Mouse (Mus musculus) megakaryocyte, embryonic 14.5 days (primary cell): ENCODE measurements around the gene Etv6. TPM values are rescaled to one million over a fixed set of nuclear protein-coding genes. Genes with fewer than 3 reads are reported as not detected.
A peak's percentile ranks its signal among the peaks of the same experiment; 100 is the strongest.

ENCODE experiments used
- H3K27me3 ChIP-seq: replicated peaks from 2 replicates; pipeline ENCODE3; 2012; ENCODE audit warnings: inconsistent platforms
- H3K36me3 ChIP-seq: replicated peaks from 2 replicates; pipeline ENCODE3; 2012; ENCODE audit warnings: low read length, inconsistent platforms, mixed read lengths
- H3K4me1 ChIP-seq: 2 replicates; pipeline ENCODE4 v1.6.1; 2012; ENCODE audit warnings: inconsistent platforms
- H3K4me3 ChIP-seq: replicated peaks from 2 replicates; pipeline ENCODE3; 2012; ENCODE audit warnings: moderate library complexity, mild to moderate bottlenecking, inconsistent platforms
- H3K9me3 ChIP-seq: 2 replicates; pipeline ENCODE4 v1.6.1; 2012; ENCODE audit warnings: inconsistent platforms
- FLI1 ChIP-seq: IDR thresholded peaks from 2 replicates; pipeline ENCODE4 v1.6.1; 2012; ENCODE audit warnings: low read length, inconsistent platforms, mixed read lengths
- GATA1 ChIP-seq: IDR thresholded peaks from 3 replicates; pipeline ENCODE4 v1.6.1; 2012; ENCODE audit warnings: mixed read lengths, low read length, inconsistent platforms, borderline replicate concordance
- polyA plus RNA-seq: library from polyadenylated mRNA; stranded (reverse); fragments of >175 nt; gene quantifications from 2 replicates; pipeline ENCODE4 v1.2.3, GENCODE M21; 2012; ENCODE audit warnings: low replicate concordance; ENCODE audit not compliant: insufficient read depth

Etv6 gene
- polyA plus RNA-seq, 1 experiment = 152 TPM

GRCm38 (mm10) chr6:134115219-134115968 lies 79.9 kb downstream of the Etv6 start:
- no peak for TF ChIP-seq FLI1
- TF ChIP-seq GATA1 = no peak
- no peaks in the 10 kb centered on the region for H3K27me3 ChIP-seq
- H3K4me1 ChIP-seq = peaks cover 93% of the 10 kb centered on the region
- peak overlapping the region; percentile 48 for H3K4me3 ChIP-seq
- no peaks in the 10 kb centered on the region for H3K9me3 ChIP-seq
- H3K36me3 ChIP-seq = peaks cover 90% of the 10 kb centered on the region

GRCm38 (mm10) chr6:134117380-134117938 lies 82.0 kb downstream of the Etv6 start:
- Histone ChIP-seq H3K36me3 (peaks cover 86% of the 10 kb centered on the region), H3K4me3 (no peak overlapping the region), H3K27me3 (no peaks in the 10 kb centered on the region), H3K4me1 (peaks cover 94% of the 10 kb centered on the region), H3K9me3 (no peaks in the 10 kb centered on the region)
- no peak for TF ChIP-seq GATA1
- no peak for TF ChIP-seq FLI1

GRCm38 (mm10) chr6:134118506-134118905 lies 83.0 kb downstream of the Etv6 start:
- Histone ChIP-seq H3K4me1 (peaks cover 89% of the 10 kb centered on the region), H3K27me3 (no peaks in the 10 kb centered on the region), H3K9me3 (no peaks in the 10 kb centered on the region), H3K4me3 (no peak overlapping the region), H3K36me3 (peaks cover 84% of the 10 kb centered on the region)
- TF ChIP-seq FLI1 (no peak), GATA1 (no peak)

- H3K4me1 ChIP-seq = peaks cover 89% of the 10 kb centered on the region
- no peak overlapping the region for H3K4me3 ChIP-seq
- no peaks in the 10 kb centered on the region for H3K9me3 ChIP-seq
- no peaks in the 10 kb centered on the region for H3K27me3 ChIP-seq
- H3K36me3 ChIP-seq = peaks cover 86% of the 10 kb centered on the region
- TF ChIP-seq FLI1 (no peak), GATA1 (no peak)
Measured at GRCm38 (mm10) chr6:134119136-134119535, 83.6 kb downstream of the Etv6 start.

- TF ChIP-seq FLI1 (no peak), GATA1 (no peak)
- Histone ChIP-seq H3K4me3 (no peak overlapping the region), H3K9me3 (no peaks in the 10 kb centered on the region), H3K36me3 (peaks cover 86% of the 10 kb centered on the region), H3K27me3 (no peaks in the 10 kb centered on the region), H3K4me1 (peaks cover 89% of the 10 kb centered on the region)
Measured at GRCm38 (mm10) chr6:134120227-134120626, 84.7 kb downstream of the Etv6 start.

- H3K27me3 ChIP-seq = no peaks in the 10 kb centered on the region
- H3K9me3 ChIP-seq = no peaks in the 10 kb centered on the region
- H3K36me3 ChIP-seq = peaks cover 86% of the 10 kb centered on the region
- peak overlapping the region; percentile 7 for H3K4me3 ChIP-seq
- TF ChIP-seq FLI1 = no peak
- no peak for TF ChIP-seq GATA1
- H3K4me1 ChIP-seq = peaks cover 88% of the 10 kb centered on the region
Measured at GRCm38 (mm10) chr6:134120712-134121111, 85.2 kb downstream of the Etv6 start.

GRCm38 (mm10) chr6:134122945-134123344 lies 87.4 kb downstream of the Etv6 start:
- peaks cover 80% of the 10 kb centered on the region for H3K4me1 ChIP-seq
- H3K9me3 ChIP-seq = no peaks in the 10 kb centered on the region
- H3K36me3 ChIP-seq = peaks cover 78% of the 10 kb centered on the region
- H3K27me3 ChIP-seq = no peaks in the 10 kb centered on the region
- H3K4me3 ChIP-seq = no peak overlapping the region
- TF ChIP-seq FLI1 (no peak), GATA1 (no peak)

GRCm38 (mm10) chr6:134123474-134123873 lies 88.0 kb downstream of the Etv6 start:
- Histone ChIP-seq H3K4me3 (no peak overlapping the region), H3K4me1 (peaks cover 82% of the 10 kb centered on the region), H3K36me3 (peaks cover 80% of the 10 kb centered on the region), H3K27me3 (no peaks in the 10 kb centered on the region), H3K9me3 (no peaks in the 10 kb centered on the region)
- no peak for TF ChIP-seq FLI1
- TF ChIP-seq GATA1 = no peak

GRCm38 (mm10) chr6:134124256-134124655 lies 88.8 kb downstream of the Etv6 start:
- H3K4me3 ChIP-seq = no peak overlapping the region
- no peak for TF ChIP-seq FLI1
- no peak for TF ChIP-seq GATA1
- peaks cover 81% of the 10 kb centered on the region for H3K36me3 ChIP-seq
- no peaks in the 10 kb centered on the region for H3K27me3 ChIP-seq
- H3K9me3 ChIP-seq = peaks cover 2% of the 10 kb centered on the region
- peaks cover 79% of the 10 kb centered on the region for H3K4me1 ChIP-seq

- no peak for TF ChIP-seq FLI1
- Histone ChIP-seq H3K9me3 (peaks cover 4% of the 10 kb centered on the region), H3K27me3 (no peaks in the 10 kb centered on the region), H3K4me1 (peaks cover 85% of the 10 kb centered on the region), H3K4me3 (no peak overlapping the region), H3K36me3 (peaks cover 85% of the 10 kb centered on the region)
Measured at GRCm38 (mm10) chr6:134127996-134128395, 92.5 kb downstream of the Etv6 start.

GRCm38 (mm10) chr6:134128594-134128993 lies 93.1 kb downstream of the Etv6 start:
- no peak overlapping the region for H3K4me3 ChIP-seq
- TF ChIP-seq GATA1 (no peak), FLI1 (no peak)
- peaks cover 88% of the 10 kb centered on the region for H3K4me1 ChIP-seq
- H3K9me3 ChIP-seq = peaks cover 4% of the 10 kb centered on the region
- no peaks in the 10 kb centered on the region for H3K27me3 ChIP-seq
- peaks cover 83% of the 10 kb centered on the region for H3K36me3 ChIP-seq
